Mouse (Mus musculus) midbrain, embryonic 15.5 days (tissue): ENCODE measurements around the gene Gm20532. TPM values are rescaled to one million over a fixed set of nuclear protein-coding genes. Genes with fewer than 3 reads are reported as not detected.

Experiments used
- ATAC-seq: fragments of 200-750 bp; cut with Nextera tagmentation; replicated peaks from 2 replicates; pipeline ENCODE4 v1.8.0; 2017; ENCODE audit warnings: moderate TSS enrichment
- H3K27ac ChIP-seq: fragments of 300-500 bp; sonication (generic); 2 replicates; pipeline ENCODE4 v1.5.1; 2015; ENCODE audit warnings: mild to moderate bottlenecking, inconsistent platforms
- H3K27me3 ChIP-seq: fragments of 300-500 bp; sonication (generic); replicated peaks from 2 replicates; pipeline ENCODE4 v1.6.1; 2015; ENCODE audit warnings: inconsistent platforms
- H3K36me3 ChIP-seq: fragments of 300-500 bp; sonication (generic); replicated peaks from 2 replicates; pipeline ENCODE4 v1.6.1; 2015; ENCODE audit warnings: inconsistent platforms
- H3K4me1 ChIP-seq: fragments of 300-500 bp; sonication (generic); 2 replicates; pipeline ENCODE4 v1.6.1; 2015; ENCODE audit warnings: inconsistent platforms
- H3K4me2 ChIP-seq: fragments of 300-500 bp; sonication (generic); 2 replicates; pipeline ENCODE4 v1.6.1; 2015; ENCODE audit warnings: inconsistent platforms, mild to moderate bottlenecking, moderate library complexity
- H3K4me3 ChIP-seq: fragments of 300-500 bp; sonication (generic); 2 replicates; pipeline ENCODE4 v1.5.1; 2015; ENCODE audit warnings: mild to moderate bottlenecking, inconsistent platforms
- H3K9ac ChIP-seq: fragments of 300-500 bp; sonication (generic); 2 replicates; pipeline ENCODE4 v1.6.1; 2015; ENCODE audit warnings: mild to moderate bottlenecking, inconsistent platforms
- H3K9me3 ChIP-seq: fragments of 300-500 bp; sonication (generic); 2 replicates; pipeline ENCODE4 v1.6.1; 2016; ENCODE audit warnings: inconsistent platforms
- WGBS: fragments of 180-500 bp; shearing (Covaris S2); methylation state at CpG from one replicate; pipeline ENCODE4 v1.1.7; 2015; ENCODE audit warnings: mixed read lengths; 5-methylcytosine and 5-hydroxymethylcytosine counted together
- polyA plus RNA-seq: library from polyadenylated mRNA; unstranded; fragments of >200 nt; fragmentation: Nextera tagmentation; extraction: Ambion mirVana; gene quantifications from 2 replicates; pipeline ENCODE4 v1.2.1, GENCODE M21; 2015

Gm20532 gene
- polyA plus RNA-seq, 1 experiment from 2014 or later = not detected

DNA sequence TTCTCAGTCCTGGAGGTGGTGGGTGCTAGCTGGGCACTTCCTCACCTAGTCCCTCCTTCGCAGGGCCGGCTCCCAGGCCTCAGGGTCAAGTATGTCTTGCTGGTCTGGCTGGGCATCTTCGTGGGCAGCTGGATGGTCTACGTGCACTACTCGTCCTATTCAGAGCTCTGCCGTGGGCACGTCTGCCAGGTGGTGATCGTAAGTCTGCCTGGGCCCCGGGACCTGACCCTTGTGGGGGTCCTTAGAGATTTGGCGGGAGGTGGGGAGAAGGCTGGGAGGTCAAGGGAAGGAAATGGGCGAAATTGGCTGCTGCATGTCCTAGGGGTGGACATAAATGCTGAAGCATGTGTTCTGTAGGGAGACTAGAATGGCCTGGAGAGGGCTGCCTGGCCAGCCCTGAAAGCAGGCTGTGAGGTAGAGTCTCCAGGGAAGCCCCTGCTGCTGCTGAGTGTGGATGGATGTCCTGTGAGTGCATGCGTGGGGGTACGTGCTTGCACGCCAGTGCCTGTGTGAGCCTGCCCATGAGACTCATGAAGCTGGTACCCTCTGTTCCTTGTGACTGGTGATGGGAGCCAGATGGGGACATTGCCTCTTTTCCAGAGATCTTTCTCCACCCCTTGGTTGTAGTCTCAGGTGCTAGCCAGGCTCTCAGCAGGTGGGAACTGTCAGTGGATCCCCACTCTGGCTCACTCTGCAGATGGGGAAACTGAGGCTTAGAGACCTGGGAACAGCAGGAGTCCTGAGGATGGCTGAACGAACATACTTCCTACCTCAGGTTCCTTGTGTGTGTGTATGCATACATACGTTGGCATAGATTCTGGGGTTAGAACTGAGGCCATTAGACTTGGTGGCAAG, 46.3 kb downstream of the Gm20532 start:
- Histone ChIP-seq H3K9ac (peak overlapping the region; percentile 24; the same call in 1 of the 2 replicates), H3K27me3 (no peaks in the 10 kb centered on the region), H3K4me2 (peak overlapping the region; percentile 13; the same call in 1 of the 2 replicates), H3K27ac (no peak overlapping the region), H3K9me3 (no peaks in the 10 kb centered on the region), H3K36me3 (peaks cover 25% of the 10 kb centered on the region), H3K4me1 (peaks cover 76% of the 10 kb centered on the region), H3K4me3 (no peak overlapping the region)
- WGBS = 87% methylated on average over 16 of the region's 16 CpGs
- ATAC-seq = no peak

DNA sequence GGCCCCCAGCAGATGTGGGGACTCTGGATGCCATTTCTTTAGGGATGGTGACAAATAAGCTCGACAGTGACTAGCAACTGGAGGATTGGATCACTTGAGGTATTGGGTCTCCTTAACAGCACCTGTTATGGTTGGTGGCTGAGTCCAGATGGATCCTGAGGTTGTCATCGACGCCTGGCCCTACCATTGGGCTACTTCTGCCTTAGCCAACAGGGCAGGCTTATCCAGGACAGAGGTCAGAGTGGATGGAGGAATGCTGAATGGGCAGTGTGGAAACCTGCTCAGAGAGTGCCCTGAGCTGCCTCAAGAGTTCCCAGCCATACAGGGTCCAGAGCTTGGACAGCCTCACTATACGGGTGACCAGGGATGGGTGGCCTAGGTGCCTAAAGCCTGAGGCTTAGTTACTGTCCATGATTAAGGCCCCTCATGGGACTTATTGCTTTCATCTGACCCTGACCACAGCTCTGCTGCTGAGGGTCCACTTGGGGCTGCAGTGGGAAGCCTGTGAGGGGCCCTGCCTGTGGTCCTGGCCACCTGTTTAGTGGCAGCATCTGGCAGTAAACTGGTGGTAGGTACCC, 47.6 kb downstream of the Gm20532 start:
- no peaks in the 10 kb centered on the region for H3K9me3 ChIP-seq
- 0 out of 2 replicates have a peak overlapping the region, but pooled peaks have one; percentile 1 for H3K27ac ChIP-seq
- H3K4me3 ChIP-seq = no peak overlapping the region
- peaks cover 87% of the 10 kb centered on the region for H3K4me1 ChIP-seq
- ATAC-seq = no peak
- no peak overlapping the region for H3K4me2 ChIP-seq
- H3K27me3 ChIP-seq = no peaks in the 10 kb centered on the region
- H3K36me3 ChIP-seq = peaks cover 31% of the 10 kb centered on the region
- H3K9ac ChIP-seq = no peak overlapping the region
- WGBS = 73% methylated on average over 4 of the region's 4 CpGs

DNA sequence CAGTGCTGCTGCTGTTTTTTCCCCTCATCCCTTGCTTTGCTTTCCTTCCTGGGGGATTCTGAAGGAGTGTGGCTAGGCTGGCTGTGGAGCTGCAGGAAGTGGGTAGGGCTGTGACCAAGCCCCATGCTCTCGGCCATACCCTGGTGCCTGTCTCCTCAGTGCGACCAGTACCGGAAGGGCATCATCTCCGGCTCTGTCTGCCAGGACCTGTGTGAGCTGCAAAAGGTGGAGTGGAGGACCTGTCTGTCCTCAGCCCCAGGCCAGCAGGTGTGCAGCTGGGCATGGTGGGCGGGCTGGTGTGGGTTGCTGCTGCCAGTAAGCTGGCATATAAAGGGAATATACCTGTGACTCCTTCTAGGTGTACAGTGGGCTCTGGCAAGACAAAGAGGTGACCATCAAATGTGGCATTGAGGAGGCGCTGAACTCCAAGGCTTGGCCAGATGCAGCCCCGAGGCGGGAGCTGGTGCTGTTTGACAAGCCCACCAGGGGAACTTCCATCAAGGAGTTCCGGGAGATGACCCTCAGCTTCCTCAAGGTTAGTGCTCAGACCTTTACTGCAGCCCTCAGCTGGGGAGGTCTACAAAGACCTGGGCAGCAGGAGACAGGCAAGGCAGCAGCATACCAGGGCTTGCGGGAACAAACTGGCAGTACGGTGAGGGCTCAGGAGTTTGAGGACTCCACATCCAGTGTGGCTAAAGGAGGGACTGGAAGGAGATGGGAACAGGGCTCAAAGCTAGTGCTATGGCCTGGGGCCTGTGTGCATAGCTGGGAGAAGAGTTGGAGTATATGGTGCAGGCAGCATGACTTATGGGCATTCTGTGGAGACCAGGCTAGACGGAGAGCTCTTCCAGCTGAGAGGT, 48.4 kb downstream of the Gm20532 start:
- no peaks in the 10 kb centered on the region for H3K9me3 ChIP-seq
- H3K4me1 ChIP-seq = peaks cover 82% of the 10 kb centered on the region
- H3K27ac ChIP-seq = peak overlapping the region; percentile 1; the same call in 1 of the 2 replicates
- no peak overlapping the region for H3K4me3 ChIP-seq
- WGBS = 70% methylated on average over 12 of the region's 12 CpGs
- no peak overlapping the region for H3K9ac ChIP-seq
- H3K27me3 ChIP-seq = no peaks in the 10 kb centered on the region
- H3K36me3 ChIP-seq = peaks cover 31% of the 10 kb centered on the region
- no peak for ATAC-seq
- H3K4me2 ChIP-seq = no peak overlapping the region

DNA sequence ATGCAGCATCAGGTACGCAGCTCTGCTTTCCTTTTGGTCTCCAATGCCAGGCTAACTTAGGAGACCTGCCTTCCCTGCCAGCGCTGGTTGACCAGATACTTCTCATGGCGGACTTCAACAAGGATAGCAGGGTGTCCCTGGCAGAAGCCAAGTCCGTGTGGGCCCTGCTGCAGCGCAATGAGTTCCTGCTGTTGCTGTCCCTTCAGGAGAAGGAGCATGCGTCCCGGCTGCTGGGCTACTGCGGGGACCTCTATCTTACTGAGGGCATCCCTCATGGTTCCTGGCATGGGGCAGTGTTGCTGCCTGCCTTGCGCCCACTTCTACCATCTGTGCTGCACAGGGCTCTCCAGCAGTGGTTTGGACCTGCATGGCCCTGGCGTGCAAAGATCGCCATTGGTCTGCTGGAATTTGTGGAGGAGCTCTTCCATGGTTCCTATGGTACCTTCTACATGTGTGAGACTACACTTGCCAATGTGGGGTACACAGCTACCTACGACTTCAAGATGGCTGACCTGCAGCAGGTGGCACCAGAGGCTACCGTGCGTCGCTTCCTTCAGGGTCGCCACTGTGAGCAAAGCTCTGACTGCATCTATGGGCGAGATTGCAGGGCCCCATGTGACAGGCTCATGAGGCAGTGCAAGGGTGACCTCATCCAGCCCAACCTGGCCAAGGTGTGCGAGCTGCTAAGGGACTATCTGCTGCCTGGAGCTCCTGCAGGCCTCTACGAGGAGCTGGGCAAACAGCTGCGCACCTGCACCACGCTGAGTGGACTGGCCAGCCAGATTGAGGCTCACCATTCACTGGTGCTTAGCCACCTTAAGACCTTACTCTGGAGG, 49.3 kb downstream of the Gm20532 start:
- Histone ChIP-seq H3K4me1 (peaks cover 77% of the 10 kb centered on the region), H3K4me3 (no peak overlapping the region), H3K27ac (no peak overlapping the region), H3K9me3 (no peaks in the 10 kb centered on the region), H3K36me3 (peaks cover 31% of the 10 kb centered on the region), H3K9ac (no peak overlapping the region), H3K27me3 (no peaks in the 10 kb centered on the region), H3K4me2 (no peak overlapping the region)
- 73% methylated on average over 21 of the region's 21 CpGs for WGBS
- ATAC-seq = no peak

DNA sequence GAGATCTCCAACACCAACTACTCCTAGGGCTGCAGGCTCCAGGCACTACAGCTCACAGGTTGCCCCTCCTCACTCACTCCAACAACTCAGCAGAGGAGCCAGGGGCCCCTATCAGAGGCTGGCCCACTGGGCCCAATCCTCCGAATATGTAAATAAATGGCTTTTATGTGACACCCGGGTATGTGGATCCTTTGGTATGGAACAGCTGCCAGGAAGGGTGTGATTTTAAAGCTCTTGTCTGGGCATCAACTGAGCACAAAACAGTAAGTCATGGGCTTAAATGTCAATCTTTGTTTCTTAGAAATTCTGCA, 49.8 kb downstream of the Gm20532 start:
- Histone ChIP-seq H3K4me1 (peaks cover 71% of the 10 kb centered on the region), H3K9ac (no peak overlapping the region), H3K27me3 (no peaks in the 10 kb centered on the region), H3K36me3 (peaks cover 31% of the 10 kb centered on the region), H3K27ac (no peak overlapping the region), H3K4me2 (no peak overlapping the region), H3K9me3 (no peaks in the 10 kb centered on the region), H3K4me3 (no peak overlapping the region)
- WGBS = 50% methylated on average over 2 of the region's 2 CpGs
- ATAC-seq = no peak

DNA sequence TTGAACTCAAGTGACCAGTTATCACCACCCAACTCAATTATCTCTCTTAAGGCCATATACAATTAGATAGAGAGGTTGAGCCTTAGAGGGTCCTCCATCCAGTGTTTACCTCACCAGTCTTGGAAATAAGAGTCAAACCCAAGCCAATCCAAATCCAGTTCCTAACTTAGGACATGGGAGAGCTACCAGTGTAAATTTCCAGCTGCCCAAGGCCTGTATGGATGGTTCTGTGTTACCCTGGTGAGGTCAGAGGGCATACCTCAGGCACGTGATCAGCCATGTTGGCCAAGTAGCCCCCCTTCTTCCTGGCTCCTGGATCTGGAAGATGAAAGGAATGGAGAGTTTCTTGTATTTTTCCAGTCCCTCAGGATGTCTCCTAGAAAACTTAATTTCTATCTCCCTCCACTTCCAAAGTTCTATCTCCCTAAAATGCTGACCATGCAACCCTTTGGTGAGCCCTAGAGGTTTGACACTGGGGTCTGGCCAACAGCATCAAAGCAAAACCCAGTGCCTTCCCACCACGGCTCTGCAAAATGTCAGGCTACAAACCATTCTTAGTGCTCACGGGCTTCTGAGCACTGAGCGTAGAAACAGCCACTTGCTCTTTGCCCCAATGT, 51.0 kb downstream of the Gm20532 start:
- ATAC-seq = no peak
- no peaks in the 10 kb centered on the region for H3K27me3 ChIP-seq
- peaks cover 61% of the 10 kb centered on the region for H3K4me1 ChIP-seq
- no peak overlapping the region for H3K9ac ChIP-seq
- no peak overlapping the region for H3K4me3 ChIP-seq
- H3K9me3 ChIP-seq = no peaks in the 10 kb centered on the region
- H3K4me2 ChIP-seq = no peak overlapping the region
- peaks cover 31% of the 10 kb centered on the region for H3K36me3 ChIP-seq
- 81% methylated on average over 4 of the region's 4 CpGs for WGBS
- H3K27ac ChIP-seq = no peak overlapping the region

DNA sequence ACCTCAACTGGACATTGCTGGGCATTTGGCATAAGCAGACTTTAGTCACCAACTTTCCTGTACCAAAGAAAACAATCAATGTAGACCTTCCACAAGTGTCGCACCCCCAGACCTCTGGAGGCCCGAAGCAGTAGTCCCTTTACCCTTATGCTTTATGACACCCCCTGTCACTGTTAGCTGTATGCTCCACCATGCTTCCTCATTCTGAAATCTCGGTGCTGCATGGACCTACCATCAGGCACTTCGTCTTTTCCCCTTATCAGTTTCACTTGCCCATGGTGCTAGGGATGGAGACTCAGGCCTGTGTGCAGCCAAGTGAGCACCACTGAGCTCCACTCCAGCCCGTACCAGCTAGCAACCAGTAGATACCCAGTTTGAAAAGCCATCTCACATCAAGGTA, 51.6 kb downstream of the Gm20532 start:
- Histone ChIP-seq H3K9me3 (no peaks in the 10 kb centered on the region), H3K4me1 (peaks cover 55% of the 10 kb centered on the region), H3K27me3 (no peaks in the 10 kb centered on the region), H3K4me2 (peak overlapping the region; percentile 72), H3K9ac (peak overlapping the region; percentile 22; the same call in 1 of the 2 replicates), H3K36me3 (peaks cover 31% of the 10 kb centered on the region), H3K27ac (no peak overlapping the region), H3K4me3 (peak overlapping the region; percentile 77; the same call in 1 of the 2 replicates)
- no peak for ATAC-seq
- 83% methylated on average over 5 of the region's 5 CpGs for WGBS

DNA sequence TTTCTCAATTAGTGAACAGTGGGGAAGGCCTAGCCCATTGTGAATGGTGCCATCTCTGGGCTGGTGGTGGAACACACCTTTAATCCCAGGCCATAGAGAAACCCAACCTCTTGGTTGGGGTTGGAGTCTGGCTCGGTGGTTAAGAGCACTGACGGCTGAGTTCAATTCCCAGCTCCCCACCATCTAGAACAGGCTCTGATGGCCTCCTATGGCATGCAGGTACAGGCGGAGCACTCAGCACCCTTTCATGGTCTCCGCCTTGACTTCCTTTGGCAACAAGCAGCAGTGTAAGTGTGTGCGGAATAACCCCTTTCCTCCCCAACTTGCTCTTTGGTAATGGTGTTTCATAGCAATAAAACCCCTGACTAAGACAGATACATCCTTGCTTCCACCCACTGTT, 52.1 kb downstream of the Gm20532 start:
- no peak for ATAC-seq
- Histone ChIP-seq H3K9ac (peak overlapping the region; percentile 22; the same call in 1 of the 2 replicates), H3K4me1 (peaks cover 50% of the 10 kb centered on the region), H3K36me3 (peaks cover 31% of the 10 kb centered on the region), H3K27ac (0 out of 2 replicates have a peak overlapping the region, but pooled peaks have one; percentile 66), H3K27me3 (no peaks in the 10 kb centered on the region), H3K4me2 (peak overlapping the region; percentile 72), H3K4me3 (peak overlapping the region; percentile 77), H3K9me3 (no peaks in the 10 kb centered on the region)
- 71% methylated on average over 5 of the region's 5 CpGs for WGBS

DNA sequence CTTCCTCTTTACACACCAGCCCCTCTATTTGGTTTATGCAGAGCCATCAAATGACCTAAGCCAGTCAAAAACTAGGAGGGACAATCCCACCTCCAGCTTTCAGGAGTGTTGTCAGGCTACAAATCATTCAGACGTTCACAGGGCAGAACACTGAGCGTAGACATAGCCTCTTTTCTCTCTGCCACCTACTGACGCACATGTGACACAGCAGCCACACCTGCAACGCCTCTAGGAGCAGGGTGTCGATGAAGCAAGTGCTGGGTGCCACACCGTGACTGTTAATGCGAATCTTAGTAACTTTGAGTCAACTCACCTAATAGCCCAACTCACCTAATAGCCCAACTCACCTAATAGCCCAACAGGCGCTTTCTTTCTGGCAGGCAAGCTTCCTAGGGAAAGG, 52.6 kb downstream of the Gm20532 start:
- Histone ChIP-seq H3K27ac (peak overlapping the region; percentile 66; the same call in 1 of the 2 replicates), H3K4me3 (peak overlapping the region; percentile 77), H3K9me3 (no peaks in the 10 kb centered on the region), H3K4me1 (peaks cover 45% of the 10 kb centered on the region), H3K9ac (peak overlapping the region; percentile 85; the same call in 1 of the 2 replicates), H3K36me3 (peaks cover 31% of the 10 kb centered on the region), H3K4me2 (peak overlapping the region; percentile 72), H3K27me3 (no peaks in the 10 kb centered on the region)
- WGBS = 10% methylated on average over 8 of the region's 8 CpGs
- ATAC-seq = peak; percentile 53; the same call in 1 of the 2 replicates

DNA sequence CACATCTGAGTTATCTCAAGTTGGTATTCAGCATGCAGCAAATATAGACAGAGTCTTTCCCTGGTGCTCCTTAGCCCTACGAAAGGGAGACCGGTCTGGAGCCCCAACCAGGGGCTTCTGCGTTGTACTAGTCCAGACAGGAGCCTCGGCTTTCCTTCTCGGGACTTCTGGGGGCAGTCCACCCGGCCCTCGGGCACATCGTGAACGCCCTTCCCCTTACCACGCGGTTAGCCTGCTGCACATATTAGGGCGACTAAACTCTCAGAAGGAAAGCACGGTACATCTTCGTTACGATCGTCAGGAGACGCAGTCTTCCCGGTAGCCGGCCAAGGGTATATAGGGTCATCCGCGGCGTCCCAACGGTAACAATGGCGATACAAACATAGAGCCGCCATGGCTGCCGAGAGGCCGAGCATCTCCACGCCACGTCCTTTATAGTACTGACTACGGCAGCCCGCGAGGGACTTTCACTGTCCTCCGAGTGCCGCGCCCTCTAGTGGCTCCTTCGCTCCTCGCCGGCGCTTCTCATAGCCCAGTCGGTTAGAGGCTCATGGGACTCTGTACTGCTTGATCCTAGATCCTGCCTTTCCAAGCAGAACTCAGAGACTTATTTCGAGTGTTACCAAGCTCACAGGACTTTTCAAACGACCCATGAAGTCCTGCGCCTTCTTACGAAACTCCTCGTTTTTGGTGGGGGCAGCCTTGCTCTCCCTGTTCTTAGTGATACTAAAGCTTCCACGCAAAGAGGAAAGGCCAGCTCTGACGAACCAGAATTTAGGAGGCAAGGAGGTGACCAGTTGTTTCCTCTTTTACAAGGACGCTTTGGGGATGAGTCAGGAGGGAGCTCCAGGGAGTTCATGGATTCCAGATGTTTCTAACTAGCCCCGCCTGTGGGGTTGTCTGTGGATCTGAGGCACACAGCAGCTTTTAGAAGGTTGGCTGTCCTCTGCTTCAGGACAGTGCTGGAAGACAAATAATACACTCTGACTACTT, 53.7 kb downstream of the Gm20532 start:
- WGBS = 5% methylated on average over 49 of the region's 49 CpGs

More for the DNA sequence above, 53.7 kb downstream of the Gm20532 start:
- H3K4me1 ChIP-seq = peaks cover 36% of the 10 kb centered on the region
- peak overlapping the region; percentile 83 for H3K27ac ChIP-seq
- H3K4me3 ChIP-seq = peak overlapping the region; percentile 77
- no peaks in the 10 kb centered on the region for H3K27me3 ChIP-seq
- H3K36me3 ChIP-seq = peaks cover 30% of the 10 kb centered on the region
- peak overlapping the region; percentile 72 for H3K4me2 ChIP-seq
- peak; percentile 85 for ATAC-seq
- H3K9ac ChIP-seq = peak overlapping the region; percentile 85
- no peaks in the 10 kb centered on the region for H3K9me3 ChIP-seq
